Mouse (Mus musculus): ENCODE results near the gene Gm11563. TPM values are rescaled to one million over a fixed set of nuclear protein-coding genes. Genes with fewer than 3 reads are reported as not detected.
"Not testable (repeated sequence)": the region's sequence is repeated elsewhere in the genome, so short reads cannot be mapped to it uniquely, and the experiment has no call there.

Gene Gm11563
- total and polyA plus RNA-seq, 2 experiments from 2014 or later, result not detected

DNA sequence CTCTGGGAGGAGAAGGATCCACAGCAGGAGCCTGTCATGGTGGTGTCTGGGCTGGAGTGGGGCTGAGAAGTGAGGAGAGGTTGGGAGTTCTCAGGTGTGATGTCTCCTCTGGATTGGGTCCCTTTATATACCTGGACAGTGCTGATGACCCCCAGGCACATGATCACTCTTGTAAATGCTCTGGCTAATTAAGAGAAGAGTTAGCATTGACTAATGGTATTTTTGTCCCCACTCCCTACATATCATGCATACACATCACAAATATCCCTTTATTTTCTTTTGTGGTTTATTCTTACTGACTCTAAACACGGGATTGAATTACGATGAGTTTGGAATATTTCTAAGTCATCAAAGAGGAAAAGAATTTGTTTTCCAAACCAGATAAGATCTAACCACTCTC is 38.4 kb downstream of the Gm11563 start, which contains the start of gene Gm11562:
TSS of gene Gm11562 (minus strand) at position 101 of the 400 bp plus-strand sequence.
- Histone ChIP-seq H3K27ac (ENCODE audit: low read depth, low read length) (no peak within 1 kb of the TSS), H3K9me3 (ENCODE audit: low read length) (no peaks in the 10 kb centered on the region), H3K4me2 (ENCODE audit: low read depth, low read length, poor library complexity, severe bottlenecking) (no peak within 1 kb of the TSS), H3K27me3 (ENCODE audit: insufficient read depth, low read length) (no peaks in the 10 kb centered on the region), H3K9ac (replicated peaks; ENCODE audit: low read length, poor library complexity, severe bottlenecking) (no peak within 1 kb of the TSS), H3K4me3 (ENCODE audit: low read depth, low read length) (no peak within 1 kb of the TSS), H3K4me1 (ENCODE audit: insufficient read depth, low read length) (no peaks in the 10 kb centered on the region), H3K36me3 (ENCODE audit: insufficient read depth, low read length) (no peaks in the 10 kb centered on the region)
- DNase-seq (ENCODE audit: low spot score) (no peak), ATAC-seq (ENCODE audit: low FRiP score) (no peak)
- TF ChIP-seq CTCF (IDR thresholded peaks at IDR 0.05), result no peak
- WGBS, result 91% methylated on average over 2 of the region's 2 CpGs

DNA sequence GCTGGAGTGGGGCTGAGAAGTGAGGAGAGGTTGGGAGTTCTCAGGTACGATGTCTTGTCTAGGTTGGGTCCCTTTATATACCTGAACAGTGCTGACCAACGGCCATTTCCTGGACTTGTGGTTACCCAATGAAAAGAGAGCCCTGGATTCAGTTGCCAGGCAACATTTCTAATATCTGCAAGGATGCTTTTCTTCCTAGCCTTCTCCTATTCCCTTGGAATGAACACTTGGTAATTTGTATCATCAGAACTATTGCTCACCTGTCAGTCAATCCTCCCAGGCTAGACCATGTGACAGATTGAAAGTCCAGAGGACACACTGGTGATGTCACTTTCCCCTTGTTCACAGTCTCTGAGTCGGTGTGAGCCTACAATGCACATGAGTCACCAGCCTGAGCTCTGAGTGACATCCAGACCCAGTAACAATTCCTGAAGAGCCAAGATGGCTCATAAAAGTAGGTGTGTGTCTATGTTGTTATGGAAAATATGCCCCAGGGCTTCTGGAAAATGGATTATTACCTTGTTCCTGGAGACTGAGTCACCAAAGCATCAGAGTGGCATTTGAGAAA is 43.9 kb downstream of the Gm11563 start, which contains the start of gene Krtap2-4:
TSS of gene Krtap2-4 (minus strand) at position 51 of the 568 bp plus-strand sequence.
- TF ChIP-seq CTCF (IDR thresholded peaks at IDR 0.05), result no peak
- no peak for DNase-seq (ENCODE audit: low spot score)

DNA sequence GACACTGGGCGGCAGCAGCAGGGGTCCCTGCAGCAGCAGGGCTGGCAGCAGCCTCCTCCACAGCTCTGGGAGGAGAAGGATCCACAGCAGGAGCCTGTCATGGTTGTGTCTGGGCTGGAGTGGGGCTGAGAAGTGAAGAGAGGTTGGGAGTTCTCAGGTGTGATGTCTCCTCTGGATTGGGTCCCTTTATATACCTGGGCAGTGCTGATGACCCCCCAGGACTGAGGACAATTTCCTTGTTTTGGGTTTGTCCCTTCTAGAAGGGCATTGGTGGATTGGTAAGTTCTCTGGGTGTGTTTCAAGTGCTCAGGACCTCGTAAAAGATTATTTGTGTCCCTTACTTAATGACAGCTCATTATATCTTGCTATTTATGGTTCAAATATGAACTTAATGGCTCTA is 48.7 kb downstream of the Gm11563 start, which contains the start of gene Gm11937:
TSS of gene Gm11937 (minus strand) at position 101 of the 400 bp plus-strand sequence.
- WGBS, result 60% methylated on average over 1 of the region's 2 CpGs
- H3K27ac ChIP-seq (ENCODE audit: low read depth, low read length); H3K9ac ChIP-seq (replicated peaks; ENCODE audit: low read length, poor library complexity, severe bottlenecking); DNase-seq (ENCODE audit: low spot score); H3K4me3 ChIP-seq (ENCODE audit: low read depth, low read length); ATAC-seq (ENCODE audit: low FRiP score); H3K4me2 ChIP-seq (ENCODE audit: low read depth, low read length, poor library complexity, severe bottlenecking); H3K9me3 ChIP-seq (ENCODE audit: low read length); H3K4me1 ChIP-seq (ENCODE audit: insufficient read depth, low read length); H3K27me3 ChIP-seq (ENCODE audit: insufficient read depth, low read length); H3K36me3 ChIP-seq (ENCODE audit: insufficient read depth, low read length): not testable (repeated sequence)

More for the DNA sequence above, 43.9 kb downstream of the Gm11563 start, which contains the start of gene Krtap2-4:
- Histone ChIP-seq H3K9ac (replicated peaks; ENCODE audit: low read length, poor library complexity, severe bottlenecking) (no peak within 1 kb of the TSS), H3K4me2 (ENCODE audit: low read depth, low read length, poor library complexity, severe bottlenecking) (no peak within 1 kb of the TSS), H3K36me3 (ENCODE audit: insufficient read depth, low read length) (no peaks in the 10 kb centered on the region), H3K9me3 (ENCODE audit: low read length) (no peaks in the 10 kb centered on the region), H3K4me1 (ENCODE audit: insufficient read depth, low read length) (no peaks in the 10 kb centered on the region), H3K27me3 (ENCODE audit: insufficient read depth, low read length) (no peaks in the 10 kb centered on the region), H3K4me3 (ENCODE audit: low read depth, low read length) (no peak within 1 kb of the TSS), H3K27ac (ENCODE audit: low read depth, low read length) (no peak within 1 kb of the TSS)
- ATAC-seq (ENCODE audit: low FRiP score), result no peak
- 71% methylated on average over 3 of the region's 3 CpGs for WGBS

- no peaks in the 10 kb centered on the region for H3K9me3 ChIP-seq (ENCODE audit: low read length)
- no peaks in the 10 kb centered on the region for H3K36me3 ChIP-seq (ENCODE audit: insufficient read depth, low read length)
- DNase-seq (ENCODE audit: low spot score) (peak; percentile 5), ATAC-seq (ENCODE audit: low FRiP score) (no peak)
- H3K4me3 ChIP-seq (ENCODE audit: low read depth, low read length), result no peak overlapping the region
- H3K4me1 ChIP-seq (ENCODE audit: insufficient read depth, low read length), result no peaks in the 10 kb centered on the region
- no peak overlapping the region for H3K27ac ChIP-seq (ENCODE audit: low read depth, low read length)
- no peak for TF ChIP-seq CTCF (IDR thresholded peaks at IDR 0.05)
- 78% methylated on average over 1 of the region's 1 CpGs for WGBS
- H3K4me2 ChIP-seq (ENCODE audit: low read depth, low read length, poor library complexity, severe bottlenecking), result no peak overlapping the region
- H3K9ac ChIP-seq (replicated peaks; ENCODE audit: low read length, poor library complexity, severe bottlenecking), result no peak overlapping the region
- no peaks in the 10 kb centered on the region for H3K27me3 ChIP-seq (ENCODE audit: insufficient read depth, low read length)
Measured at GRCm38 (mm10) chr11:99609126-99609525, 49.6 kb downstream of the Gm11563 start.

Other genes starting within 250 kb of the Gm11563 start
Only the 30 nearest of the 39 such genes appear.
- gene Krt23, start 165.8 kb downstream of the Gm11563 start, total RNA-seq (2014; rRNA removed), result 0.16 TPM in 1 of 2 replicates, not detected in the other
- 0.32 TPM in 1 of 2 replicates, not detected in the other for gene Krt23, start 165.8 kb downstream of the Gm11563 start, polyA plus RNA-seq (2015; fragmentation: Nextera tagmentation; extraction: Ambion mirVana)
- gene Krt39, start 137.6 kb downstream of the Gm11563 start, total RNA-seq (2014; rRNA removed), result not detected in 2 replicates
- not detected in 2 replicates for gene Krt39, start 137.6 kb downstream of the Gm11563 start, polyA plus RNA-seq (2015; fragmentation: Nextera tagmentation; extraction: Ambion mirVana)
- gene Krt40, start 115.8 kb downstream of the Gm11563 start, total RNA-seq (2014; rRNA removed), result not detected in 2 replicates
- not detected in 2 replicates for gene Krt40, start 115.8 kb downstream of the Gm11563 start, polyA plus RNA-seq (2015; fragmentation: Nextera tagmentation; extraction: Ambion mirVana)
- gene Krtap3-3, start 108.1 kb downstream of the Gm11563 start, total RNA-seq (2014; rRNA removed), result not detected in 2 replicates
- gene Krtap3-3, start 108.1 kb downstream of the Gm11563 start, polyA plus RNA-seq (2015; fragmentation: Nextera tagmentation; extraction: Ambion mirVana), result not detected in 2 replicates
- not detected in 2 replicates for gene Krtap3-2, start 102.1 kb downstream of the Gm11563 start, total RNA-seq (2014; rRNA removed)
- gene Krtap3-2, start 102.1 kb downstream of the Gm11563 start, polyA plus RNA-seq (2015; fragmentation: Nextera tagmentation; extraction: Ambion mirVana), result not detected in 2 replicates
- not detected in 2 replicates for gene Gm11939, start 99.5 kb downstream of the Gm11563 start, total RNA-seq (2014; rRNA removed)
- not detected in 2 replicates for gene Gm11939, start 99.5 kb downstream of the Gm11563 start, polyA plus RNA-seq (2015; fragmentation: Nextera tagmentation; extraction: Ambion mirVana)
- gene Krtap3-1, start 92.3 kb downstream of the Gm11563 start, total RNA-seq (2014; rRNA removed), result not detected in 2 replicates
- not detected in 2 replicates for gene Krtap3-1, start 92.3 kb downstream of the Gm11563 start, polyA plus RNA-seq (2015; fragmentation: Nextera tagmentation; extraction: Ambion mirVana)
- gene Krtap1-5, start 77.9 kb downstream of the Gm11563 start, total RNA-seq (2014; rRNA removed), result not detected in 2 replicates
- not detected in 2 replicates for gene Krtap1-5, start 77.9 kb downstream of the Gm11563 start, polyA plus RNA-seq (2015; fragmentation: Nextera tagmentation; extraction: Ambion mirVana)
- not detected in 2 replicates for gene Krtap1-4, start 75.3 kb downstream of the Gm11563 start, total RNA-seq (2014; rRNA removed)
- gene Krtap1-4, start 75.3 kb downstream of the Gm11563 start, polyA plus RNA-seq (2015; fragmentation: Nextera tagmentation; extraction: Ambion mirVana), result not detected in 2 replicates
- not detected in 2 replicates for gene Krtap1-3, start 67.6 kb downstream of the Gm11563 start, total RNA-seq (2014; rRNA removed)
- gene Krtap1-3, start 67.6 kb downstream of the Gm11563 start, polyA plus RNA-seq (2015; fragmentation: Nextera tagmentation; extraction: Ambion mirVana), result not detected in 2 replicates
- not detected in 2 replicates for gene Krtap9-3, start 60.9 kb downstream of the Gm11563 start, total RNA-seq (2014; rRNA removed)
- gene Krtap9-3, start 60.9 kb downstream of the Gm11563 start, polyA plus RNA-seq (2015; fragmentation: Nextera tagmentation; extraction: Ambion mirVana), result not detected in 2 replicates
- gene Gm11938, start 55.7 kb downstream of the Gm11563 start, total RNA-seq (2014; rRNA removed), result not detected in 2 replicates
- gene Gm11938, start 55.7 kb downstream of the Gm11563 start, polyA plus RNA-seq (2015; fragmentation: Nextera tagmentation; extraction: Ambion mirVana), result not detected in 2 replicates
- gene Gm11937, start 48.8 kb downstream of the Gm11563 start, total RNA-seq (2014; rRNA removed), result not detected in 2 replicates
- not detected in 2 replicates for gene Gm11937, start 48.8 kb downstream of the Gm11563 start, polyA plus RNA-seq (2015; fragmentation: Nextera tagmentation; extraction: Ambion mirVana)
- not detected in 2 replicates for gene Krtap2-4, start 44.1 kb downstream of the Gm11563 start, total RNA-seq (2014; rRNA removed)
- gene Krtap2-4, start 44.1 kb downstream of the Gm11563 start, polyA plus RNA-seq (2015; fragmentation: Nextera tagmentation; extraction: Ambion mirVana), result not detected in 2 replicates
- gene Gm11562, start 38.5 kb downstream of the Gm11563 start, total RNA-seq (2014; rRNA removed), result not detected in 2 replicates
- gene Gm11562, start 38.5 kb downstream of the Gm11563 start, polyA plus RNA-seq (2015; fragmentation: Nextera tagmentation; extraction: Ambion mirVana), result not detected in 2 replicates
- not detected in 2 replicates for gene Krtap4-1, start 30.7 kb downstream of the Gm11563 start, total RNA-seq (2014; rRNA removed)
- not detected in 2 replicates for gene Krtap4-1, start 30.7 kb downstream of the Gm11563 start, polyA plus RNA-seq (2015; fragmentation: Nextera tagmentation; extraction: Ambion mirVana)
- not detected in 2 replicates for gene Krtap4-2, start 23.9 kb downstream of the Gm11563 start, total RNA-seq (2014; rRNA removed)
- gene Krtap4-2, start 23.9 kb downstream of the Gm11563 start, polyA plus RNA-seq (2015; fragmentation: Nextera tagmentation; extraction: Ambion mirVana), result not detected in 2 replicates
- not detected in 2 replicates for gene Krtap4-7, start 14.9 kb downstream of the Gm11563 start, total RNA-seq (2014; rRNA removed)
- gene Krtap4-7, start 14.9 kb downstream of the Gm11563 start, polyA plus RNA-seq (2015; fragmentation: Nextera tagmentation; extraction: Ambion mirVana), result not detected in 2 replicates
- not detected in 2 replicates for gene Gm11555, start 8.7 kb downstream of the Gm11563 start, total RNA-seq (2014; rRNA removed)
- gene Gm11555, start 8.7 kb downstream of the Gm11563 start, polyA plus RNA-seq (2015; fragmentation: Nextera tagmentation; extraction: Ambion mirVana), result not detected in 2 replicates
- not detected in 2 replicates for gene Krtap4-6, start 7.0 kb upstream of the Gm11563 start, total RNA-seq (2014; rRNA removed)
- gene Krtap4-6, start 7.0 kb upstream of the Gm11563 start, polyA plus RNA-seq (2015; fragmentation: Nextera tagmentation; extraction: Ambion mirVana), result not detected in 2 replicates
- not detected in 2 replicates for gene Gm14190, start 31.8 kb upstream of the Gm11563 start, total RNA-seq (2014; rRNA removed)
- gene Gm14190, start 31.8 kb upstream of the Gm11563 start, polyA plus RNA-seq (2015; fragmentation: Nextera tagmentation; extraction: Ambion mirVana), result not detected in 2 replicates
- not detected in 2 replicates for gene Gm14180, start 75.3 kb upstream of the Gm11563 start, total RNA-seq (2014; rRNA removed)
- not detected in 2 replicates for gene Gm14180, start 75.3 kb upstream of the Gm11563 start, polyA plus RNA-seq (2015; fragmentation: Nextera tagmentation; extraction: Ambion mirVana)
- gene Gm11595, start 114.0 kb upstream of the Gm11563 start, total RNA-seq (2014; rRNA removed), result not detected in 2 replicates
- gene Gm11595, start 114.0 kb upstream of the Gm11563 start, polyA plus RNA-seq (2015; fragmentation: Nextera tagmentation; extraction: Ambion mirVana), result not detected in 2 replicates
- not detected in 2 replicates for gene Krtap4-8, start 121.7 kb upstream of the Gm11563 start, total RNA-seq (2014; rRNA removed)
- gene Krtap4-8, start 121.7 kb upstream of the Gm11563 start, polyA plus RNA-seq (2015; fragmentation: Nextera tagmentation; extraction: Ambion mirVana), result not detected in 2 replicates
- gene Krtap4-9, start 126.2 kb upstream of the Gm11563 start, total RNA-seq (2014; rRNA removed), result not detected in 2 replicates
- not detected in 2 replicates for gene Krtap4-9, start 126.2 kb upstream of the Gm11563 start, polyA plus RNA-seq (2015; fragmentation: Nextera tagmentation; extraction: Ambion mirVana)
- gene Gm11596, start 134.5 kb upstream of the Gm11563 start, total RNA-seq (2014; rRNA removed), result not detected in 2 replicates
- gene Gm11596, start 134.5 kb upstream of the Gm11563 start, polyA plus RNA-seq (2015; fragmentation: Nextera tagmentation; extraction: Ambion mirVana), result not detected in 2 replicates
- not detected in 2 replicates for gene Gm11569, start 140.0 kb upstream of the Gm11563 start, total RNA-seq (2014; rRNA removed)
- gene Gm11569, start 140.0 kb upstream of the Gm11563 start, polyA plus RNA-seq (2015; fragmentation: Nextera tagmentation; extraction: Ambion mirVana), result not detected in 2 replicates
- gene Gm11554, start 145.5 kb upstream of the Gm11563 start, total RNA-seq (2014; rRNA removed), result not detected in 2 replicates
- gene Gm11554, start 145.5 kb upstream of the Gm11563 start, polyA plus RNA-seq (2015; fragmentation: Nextera tagmentation; extraction: Ambion mirVana), result not detected in 2 replicates
- not detected in 2 replicates for gene Krtap4-13, start 150.9 kb upstream of the Gm11563 start, total RNA-seq (2014; rRNA removed)
- gene Krtap4-13, start 150.9 kb upstream of the Gm11563 start, polyA plus RNA-seq (2015; fragmentation: Nextera tagmentation; extraction: Ambion mirVana), result not detected in 2 replicates
- gene Gm11564, start 156.7 kb upstream of the Gm11563 start, total RNA-seq (2014; rRNA removed), result not detected in 2 replicates
- gene Gm11564, start 156.7 kb upstream of the Gm11563 start, polyA plus RNA-seq (2015; fragmentation: Nextera tagmentation; extraction: Ambion mirVana), result not detected in 2 replicates